Mouse (Mus musculus) stomach, postnatal 0 days (tissue): ENCODE results near the gene Elavl4.

Source experiments
- CTCF ChIP-seq: IDR thresholded peaks from 2 replicates; pipeline ENCODE4 v1.5.1; 2016; ENCODE audit warnings: antibody characterized with exemption, low read depth, mild to moderate bottlenecking, moderate library complexity
- EP300 ChIP-seq: optimal IDR thresholded peaks from 2 replicates; pipeline ENCODE3; 2016; ENCODE audit warnings: antibody characterized with exemption

GRCm38 (mm10) chr4:110165217-110165616 is 186.5 kb downstream of the Elavl4 start:
- TF ChIP-seq CTCF (no peak), EP300 (no peak)
